Mouse (Mus musculus): ENCODE measurements at regions not wholly inside any gene's neighbourhood (a gene's known extent, or its start where the extent isn't known, plus 50 kb on each side); places are given as distances from the start of the nearest gene placed in this dataset.

DNA sequence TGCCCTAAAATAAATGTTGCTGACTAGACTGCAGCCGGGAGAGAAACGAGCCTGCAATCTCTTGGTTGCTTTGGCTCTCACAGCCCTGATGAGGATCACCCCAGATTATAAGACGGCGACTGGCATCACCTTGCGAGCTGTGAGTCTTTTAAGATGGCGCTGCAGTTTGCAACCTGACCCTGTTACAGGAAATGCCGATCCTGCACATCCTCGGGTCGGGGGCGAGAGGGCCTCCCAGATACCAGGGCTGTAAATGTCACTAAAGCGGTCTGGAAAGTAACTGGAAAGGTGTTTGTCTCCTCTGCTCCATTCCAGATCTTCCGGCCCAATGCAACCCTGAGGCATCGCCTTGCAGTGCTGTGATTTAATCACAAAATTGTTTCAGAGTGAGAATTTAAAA, 53.4 kb downstream of the Cartpt start:
- Histone ChIP-seq H3K27ac (ENCODE audit: insufficient read depth, low read length) (no peak overlapping the region), H3K4me3 (ENCODE audit: insufficient read depth, low read length) (no peak overlapping the region), H3K4me1 (ENCODE audit: control insufficient read depth, insufficient read depth, low read length) (no peaks in the 10 kb centered on the region)
- TF ChIP-seq POLR2A (IDR thresholded peaks at IDR 0.05; ENCODE audit: extremely low read depth, insufficient read depth, low read length) (no peak), CTCF (IDR thresholded peaks at IDR 0.05; ENCODE audit: extremely low read depth, insufficient read depth, low read length) (no peak)

DNA sequence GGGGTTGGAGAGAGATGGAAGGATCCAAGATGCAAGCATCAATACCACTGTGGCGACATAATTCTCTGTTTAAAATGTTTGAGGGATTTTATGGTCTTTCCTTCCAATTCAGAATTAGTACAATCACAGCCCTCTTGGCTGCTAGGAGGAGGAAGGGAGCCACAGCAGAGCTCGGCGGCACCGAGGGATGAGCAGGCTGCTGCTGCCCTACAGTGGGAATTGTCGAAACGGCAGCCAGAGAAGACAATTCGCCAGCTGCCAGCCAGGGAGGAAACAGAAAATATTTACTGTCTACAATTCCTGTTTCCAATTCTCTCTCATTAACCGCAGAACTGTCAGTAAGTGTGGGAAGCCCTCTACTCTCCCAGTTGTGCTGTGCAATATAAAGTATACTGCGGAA, 58.3 kb downstream of the Cartpt start:
- Histone ChIP-seq H3K4me1 (ENCODE audit: control insufficient read depth, insufficient read depth, low read length) (peaks cover under 1% of the 10 kb centered on the region; the same call in 1 of the 2 replicates), H3K4me3 (ENCODE audit: insufficient read depth, low read length) (no peak overlapping the region), H3K27ac (ENCODE audit: insufficient read depth, low read length) (no peak overlapping the region)
- no peak for TF ChIP-seq POLR2A (IDR thresholded peaks at IDR 0.05; ENCODE audit: extremely low read depth, insufficient read depth, low read length)
- TF ChIP-seq CTCF (IDR thresholded peaks at IDR 0.05; ENCODE audit: extremely low read depth, insufficient read depth, low read length), result peak; percentile 89

DNA sequence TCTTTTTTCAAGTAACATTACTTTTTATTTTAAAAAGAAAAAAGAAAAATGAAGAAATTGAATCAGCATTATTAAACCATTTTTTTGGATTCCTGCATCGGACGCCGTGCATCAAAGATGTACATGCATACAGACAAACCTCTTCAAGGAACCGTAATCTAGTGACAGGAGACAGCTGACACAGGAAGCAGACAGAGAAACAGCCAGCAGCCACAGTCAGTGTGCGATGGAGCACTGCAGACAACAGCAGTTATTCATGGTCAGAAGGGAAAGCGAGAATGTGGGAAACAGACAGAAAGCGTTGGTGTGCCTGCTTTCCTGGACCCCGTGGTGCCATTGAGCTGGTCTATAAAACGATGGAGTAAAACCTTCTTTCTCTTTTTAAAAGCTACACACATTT, 61.4 kb downstream of the Cartpt start:
- Histone ChIP-seq H3K4me3 (ENCODE audit: insufficient read depth, low read length) (no peak overlapping the region), H3K27ac (ENCODE audit: insufficient read depth, low read length) (no peak overlapping the region), H3K4me1 (ENCODE audit: control insufficient read depth, insufficient read depth, low read length) (peaks cover 1% of the 10 kb centered on the region; the same call in 1 of the 2 replicates)
- TF ChIP-seq POLR2A (IDR thresholded peaks at IDR 0.05; ENCODE audit: extremely low read depth, insufficient read depth, low read length) (no peak), CTCF (IDR thresholded peaks at IDR 0.05; ENCODE audit: extremely low read depth, insufficient read depth, low read length) (no peak)

DNA sequence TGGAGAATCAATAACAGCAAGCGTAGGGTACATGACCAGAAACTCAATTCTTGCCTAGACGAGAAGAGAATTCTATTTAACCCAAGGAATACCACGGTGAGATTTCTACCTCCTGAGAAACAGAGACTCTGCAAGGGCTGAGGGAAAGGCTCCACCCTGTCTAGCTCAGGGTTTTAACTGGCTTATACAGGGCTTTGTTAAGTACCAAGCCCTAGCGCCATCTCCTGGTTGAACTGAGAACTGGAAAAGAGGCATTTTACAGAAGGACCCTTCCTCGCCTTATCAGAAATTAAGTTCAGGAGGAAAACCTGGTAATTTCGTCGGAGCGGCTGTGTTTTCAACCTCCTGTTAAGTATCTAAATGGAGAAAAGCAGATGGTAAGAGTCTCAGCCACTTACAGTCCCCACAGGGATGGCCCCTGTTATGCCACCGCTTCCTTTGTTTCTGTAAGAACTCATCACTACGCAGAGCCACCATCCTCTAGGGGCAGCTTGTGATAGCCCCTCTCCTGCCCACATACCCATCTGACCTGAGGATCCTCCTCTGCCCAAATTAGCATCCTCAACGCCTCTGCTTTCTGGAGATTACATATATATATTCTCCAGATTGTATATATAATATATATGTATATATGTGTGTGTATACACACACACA, 63.0 kb downstream of the Cartpt start:
- peak; percentile 75 for TF ChIP-seq CTCF (IDR thresholded peaks at IDR 0.05; ENCODE audit: extremely low read depth, insufficient read depth, low read length)
- no peak for TF ChIP-seq POLR2A (IDR thresholded peaks at IDR 0.05; ENCODE audit: extremely low read depth, insufficient read depth, low read length)
- Histone ChIP-seq H3K27ac (ENCODE audit: insufficient read depth, low read length) (no peak overlapping the region), H3K4me1 (ENCODE audit: control insufficient read depth, insufficient read depth, low read length) (peaks cover 1% of the 10 kb centered on the region; the same call in 1 of the 2 replicates), H3K4me3 (ENCODE audit: insufficient read depth, low read length) (no peak overlapping the region)

DNA sequence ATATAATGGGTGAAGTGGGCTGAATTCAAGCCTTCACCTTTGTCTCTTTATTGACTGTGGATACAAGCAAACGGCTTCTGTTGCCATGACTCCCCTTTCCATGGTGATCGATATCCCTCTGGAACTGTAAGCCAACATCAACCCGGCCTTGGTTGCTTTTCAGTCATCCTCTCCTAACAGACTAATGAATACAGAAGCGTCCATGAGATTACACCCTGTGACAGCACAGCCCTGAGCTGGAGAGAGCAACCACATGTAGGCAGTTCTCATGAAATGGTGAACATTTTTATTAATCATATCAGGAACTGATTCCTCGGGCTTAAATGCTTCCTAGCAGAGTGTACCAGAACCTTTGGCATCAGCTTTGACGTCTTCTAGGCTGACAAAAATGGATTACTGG, 63.7 kb downstream of the Cartpt start:
- Histone ChIP-seq H3K4me3 (ENCODE audit: insufficient read depth, low read length) (no peak overlapping the region), H3K27ac (ENCODE audit: insufficient read depth, low read length) (no peak overlapping the region), H3K4me1 (ENCODE audit: control insufficient read depth, insufficient read depth, low read length) (peaks cover 1% of the 10 kb centered on the region; the same call in 1 of the 2 replicates)
- TF ChIP-seq POLR2A (IDR thresholded peaks at IDR 0.05; ENCODE audit: extremely low read depth, insufficient read depth, low read length) (no peak), CTCF (IDR thresholded peaks at IDR 0.05; ENCODE audit: extremely low read depth, insufficient read depth, low read length) (no peak)

DNA sequence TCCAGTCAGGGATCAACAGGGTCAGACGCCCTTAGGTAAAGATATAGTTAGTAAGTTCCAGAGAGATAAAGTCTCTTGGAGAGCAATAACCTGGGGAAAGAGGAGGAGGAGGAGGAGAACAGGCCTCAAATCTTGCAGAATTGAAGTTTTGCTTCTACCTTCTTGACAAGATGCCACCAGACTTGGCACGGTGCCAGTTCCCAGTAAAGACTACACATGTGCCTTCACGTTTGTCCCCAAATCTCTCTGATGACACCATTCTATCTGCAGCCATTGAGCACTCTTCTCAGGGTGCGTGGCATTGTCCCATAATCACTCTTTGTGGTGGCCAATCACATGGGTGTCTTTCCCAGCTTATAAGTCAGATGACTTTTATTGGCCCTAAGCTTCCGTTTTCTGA, 64.3 kb downstream of the Cartpt start:
- Histone ChIP-seq H3K4me1 (ENCODE audit: control insufficient read depth, insufficient read depth, low read length) (peaks cover 1% of the 10 kb centered on the region; the same call in 1 of the 2 replicates), H3K4me3 (ENCODE audit: insufficient read depth, low read length) (no peak overlapping the region), H3K27ac (ENCODE audit: insufficient read depth, low read length) (no peak overlapping the region)
- TF ChIP-seq POLR2A (IDR thresholded peaks at IDR 0.05; ENCODE audit: extremely low read depth, insufficient read depth, low read length), result no peak
- no peak for TF ChIP-seq CTCF (IDR thresholded peaks at IDR 0.05; ENCODE audit: extremely low read depth, insufficient read depth, low read length)

DNA sequence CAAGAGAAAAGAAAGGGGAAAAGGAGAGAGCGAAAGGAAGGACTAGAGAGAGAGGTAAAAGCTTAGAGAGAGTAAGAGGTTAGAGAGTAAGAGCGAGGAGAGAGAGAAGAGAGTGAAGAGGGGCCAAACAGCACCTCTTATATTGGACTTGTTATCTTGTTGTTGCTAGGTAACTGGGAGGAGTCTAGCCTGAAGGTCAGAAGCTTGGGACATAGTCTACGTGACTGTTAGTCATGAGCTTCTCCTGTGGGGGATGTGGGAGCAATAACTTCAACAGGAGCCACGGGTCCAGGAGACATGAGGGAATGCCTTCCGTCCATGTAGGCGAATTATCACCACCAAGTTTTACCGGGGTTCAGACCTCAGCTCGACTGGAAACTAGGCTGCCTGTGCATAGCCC, 65.4 kb downstream of the Cartpt start:
- peaks cover 1% of the 10 kb centered on the region; the same call in 1 of the 2 replicates for H3K4me1 ChIP-seq (ENCODE audit: control insufficient read depth, insufficient read depth, low read length)
- TF ChIP-seq CTCF (IDR thresholded peaks at IDR 0.05; ENCODE audit: extremely low read depth, insufficient read depth, low read length) (no peak), POLR2A (IDR thresholded peaks at IDR 0.05; ENCODE audit: extremely low read depth, insufficient read depth, low read length) (no peak)
- no peak overlapping the region for H3K4me3 ChIP-seq (ENCODE audit: insufficient read depth, low read length)

DNA sequence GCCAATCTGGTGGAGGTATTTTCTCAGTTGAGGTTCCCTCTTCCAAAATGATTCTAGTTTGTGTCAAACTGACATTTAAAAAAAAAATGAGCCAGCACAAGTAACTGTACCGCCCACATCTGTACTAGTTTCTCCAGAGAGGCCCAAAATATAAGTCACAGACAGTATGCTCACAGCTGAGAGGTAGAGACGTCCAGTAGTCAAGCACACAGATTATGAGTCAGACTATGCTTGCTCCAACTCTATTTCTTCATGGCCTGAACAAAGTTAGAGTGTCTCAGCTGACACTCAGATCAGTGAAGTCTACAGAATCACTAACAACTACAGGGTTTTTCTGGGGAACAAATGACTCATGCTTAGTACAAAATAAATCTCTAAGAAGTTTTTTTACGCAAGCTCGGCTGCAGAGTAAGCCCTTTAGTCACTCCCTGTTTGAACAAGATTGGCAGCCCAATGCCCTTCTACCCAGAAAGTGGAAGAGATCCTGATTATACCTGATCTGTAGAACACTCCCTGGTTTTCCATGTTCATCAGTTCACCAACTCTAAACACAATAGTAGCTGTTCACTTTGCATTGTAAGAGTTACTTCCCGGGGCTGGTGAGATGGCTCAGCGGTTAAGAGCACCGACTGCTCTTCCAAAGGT, 70.7 kb downstream of the Cartpt start:
- no peaks in the 10 kb centered on the region; the same call in 1 of the 2 replicates for H3K4me1 ChIP-seq (ENCODE audit: control insufficient read depth, insufficient read depth, low read length)
- no peak overlapping the region for H3K4me3 ChIP-seq (ENCODE audit: insufficient read depth, low read length)
- no peak overlapping the region for H3K27ac ChIP-seq (ENCODE audit: insufficient read depth, low read length)
- TF ChIP-seq POLR2A (IDR thresholded peaks at IDR 0.05; ENCODE audit: extremely low read depth, insufficient read depth, low read length) (no peak), CTCF (IDR thresholded peaks at IDR 0.05; ENCODE audit: extremely low read depth, insufficient read depth, low read length) (no peak)

More for the DNA sequence above, 65.4 kb downstream of the Cartpt start:
- H3K27ac ChIP-seq (ENCODE audit: insufficient read depth, low read length), result no peak overlapping the region

DNA sequence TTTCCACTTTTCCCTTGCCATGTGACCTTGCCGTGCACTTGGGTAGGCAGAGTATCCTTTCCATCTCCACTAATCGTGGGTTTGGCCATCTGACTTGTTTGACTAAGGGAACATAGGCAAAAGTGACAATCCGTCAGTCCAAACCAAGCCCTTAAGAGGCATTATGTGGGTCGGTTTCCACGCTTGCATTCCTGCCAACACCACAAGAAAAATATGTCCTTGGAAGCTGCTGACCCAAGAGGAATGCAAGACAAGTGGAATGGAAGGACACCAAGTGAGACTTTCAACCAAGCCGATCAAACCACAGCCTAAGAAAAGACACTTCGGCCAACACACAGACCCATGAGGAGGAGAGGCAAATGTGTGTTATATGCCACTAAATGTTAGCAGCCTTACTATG, 73.3 kb downstream of the Cartpt start:
- H3K27ac ChIP-seq (ENCODE audit: insufficient read depth, low read length), result no peak overlapping the region
- H3K4me3 ChIP-seq (ENCODE audit: insufficient read depth, low read length), result no peak overlapping the region
- no peak for TF ChIP-seq POLR2A (IDR thresholded peaks at IDR 0.05; ENCODE audit: extremely low read depth, insufficient read depth, low read length)
- TF ChIP-seq CTCF (IDR thresholded peaks at IDR 0.05; ENCODE audit: extremely low read depth, insufficient read depth, low read length), result no peak
- no peaks in the 10 kb centered on the region; the same call in 1 of the 2 replicates for H3K4me1 ChIP-seq (ENCODE audit: control insufficient read depth, insufficient read depth, low read length)

DNA sequence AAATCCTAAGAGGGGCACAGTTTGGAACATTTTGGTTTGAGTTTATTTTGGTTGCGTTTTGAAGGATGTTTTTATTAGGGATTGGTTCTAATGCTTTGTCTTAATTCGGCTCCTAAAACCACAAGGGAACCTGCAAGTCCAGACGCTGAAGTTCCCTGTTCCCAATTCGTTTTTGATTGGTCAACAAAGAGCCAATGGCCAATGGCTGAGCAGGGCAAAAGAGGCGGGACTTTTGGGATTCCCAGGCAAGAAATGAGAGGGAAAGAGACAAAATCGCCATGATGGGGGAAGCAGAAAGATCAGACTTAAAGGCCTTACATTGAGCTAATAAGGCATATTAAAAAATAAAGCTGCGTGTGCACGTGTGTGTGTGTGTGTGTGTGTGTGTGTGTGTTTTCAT, 76.3 kb downstream of the Cartpt start:
- Histone ChIP-seq H3K4me3 (ENCODE audit: insufficient read depth, low read length) (no peak overlapping the region), H3K4me1 (ENCODE audit: control insufficient read depth, insufficient read depth, low read length) (no peaks in the 10 kb centered on the region; the same call in 1 of the 2 replicates), H3K27ac (ENCODE audit: insufficient read depth, low read length) (no peak overlapping the region)
- TF ChIP-seq CTCF (IDR thresholded peaks at IDR 0.05; ENCODE audit: extremely low read depth, insufficient read depth, low read length) (no peak), POLR2A (IDR thresholded peaks at IDR 0.05; ENCODE audit: extremely low read depth, insufficient read depth, low read length) (no peak)

All from cortical plate, adult 2 months (tissue).